Mouse (Mus musculus) liver, postnatal 0 days (tissue): ENCODE results near the gene Mettl16.

Source experiments
- CTCF ChIP-seq: sonication (generic); IDR thresholded peaks from 2 replicates; pipeline ENCODE4 v1.5.1; 2016; ENCODE audit warnings: antibody characterized with exemption, low read depth
- EP300 ChIP-seq: IDR thresholded peaks from 2 replicates; pipeline ENCODE4 v1.6.1; 2016; ENCODE audit warnings: antibody characterized with exemption, low read depth, mild to moderate bottlenecking

- TF ChIP-seq EP300, result no peak
- TF ChIP-seq CTCF, result no peak
Measured at GRCm38 (mm10) chr11:74839860-74840715, 69.5 kb downstream of the Mettl16 start.
